In genomic region chr15:69591219-69592006, GRCm38 (mm10) we compare ENCODE assay signal across 16 mouse cellular contexts.
DNase-seq lines count a peak whose midpoint lies in the region; ATAC-seq lines count a peak whose summit lies in the region.
"Had no signal": no experiment of that assay in that cellular context is flagged by ENCODE, and none has a peak within 500 bp of the region (broad histone marks: within the 10 kb centered on the region; RNA-seq: fewer than 3 reads in every experiment).

No protein-coding gene starts in this region.

- H3K4me2 ChIP-seq in limb, embryonic 12.5 days = no peak overlapping the region
- H3K4me2 ChIP-seq in forebrain, embryonic 14.5 days (ENCODE audit: low read length) = no peak overlapping the region

- no peaks in the 10 kb centered on the region for H3K27me3 ChIP-seq in limb, embryonic 12.5 days
- H3K27me3 ChIP-seq in limb, embryonic 10.5 days (ENCODE audit: low read depth, poor library complexity, severe bottlenecking) = no peaks in the 10 kb centered on the region
- H3K27me3 ChIP-seq in forebrain, embryonic 14.5 days (replicated peaks; ENCODE audit: control insufficient read depth, insufficient read depth, low read length) = no peaks in the 10 kb centered on the region

- DNase-seq in limb, embryonic 10.5 days (ENCODE audit: low spot score) = no peak
- DNase-seq in forebrain, embryonic 14.5 days (ENCODE audit: low spot score) = peak; percentile 64
- peak; percentile 18 for DNase-seq in mesoderm, embryonic 11.5 days (ENCODE audit: low read depth, low spot score)
- no peak for DNase-seq in layer of hippocampus, adult 9-10 months (ENCODE audit: low spot score)
- no peak for DNase-seq in adrenal gland, adult 18-20 months (ENCODE audit: low spot score in 2 of 2)
- no peak for DNase-seq in ovary, postnatal 10 days (ENCODE audit: low spot score)
- no peak for DNase-seq in right cerebral cortex, postnatal 25 days
- DNase-seq: adrenal gland, postnatal 36 days; heart, adult 18-20 months; heart, postnatal 10 days; kidney, adult 2 months; layer of hippocampus, adult 9-11 months; left cerebral cortex, postnatal 4 days; lung, postnatal 4 days had no signal

- no peaks in the 10 kb centered on the region for H3K36me3 ChIP-seq in limb, embryonic 12.5 days
- H3K36me3 ChIP-seq in limb, embryonic 10.5 days = no peaks in the 10 kb centered on the region
- no peaks in the 10 kb centered on the region for H3K36me3 ChIP-seq in forebrain, embryonic 14.5 days (ENCODE audit: control insufficient read depth, insufficient read depth, low read length)

- no peaks in the 10 kb centered on the region for H3K9me3 ChIP-seq in limb, embryonic 12.5 days
- no peaks in the 10 kb centered on the region for H3K9me3 ChIP-seq in limb, embryonic 10.5 days (replicated peaks)
- H3K9me3 ChIP-seq in forebrain, embryonic 14.5 days (replicated peaks; ENCODE audit: control insufficient read depth, low read length) = no peaks in the 10 kb centered on the region

- H3K27ac ChIP-seq in limb, embryonic 12.5 days = peak overlapping the region; percentile 54
- no peak overlapping the region for H3K27ac ChIP-seq in limb, embryonic 10.5 days
- no peak overlapping the region for H3K27ac ChIP-seq in forebrain, embryonic 14.5 days (ENCODE audit: low read depth, low read length)

- H3K4me1 ChIP-seq in limb, embryonic 12.5 days (replicated peaks) = peaks cover 3% of the 10 kb centered on the region
- H3K4me1 ChIP-seq in limb, embryonic 10.5 days = no peaks in the 10 kb centered on the region
- H3K4me1 ChIP-seq in forebrain, embryonic 14.5 days (ENCODE audit: control insufficient read depth, insufficient read depth, low read length) = no peaks in the 10 kb centered on the region

- 46% methylated on average over 4 of the region's 4 CpGs for WGBS in limb, embryonic 12.5 days
- WGBS in limb, embryonic 10.5 days = 77% methylated on average over 4 of the region's 4 CpGs
- under 1% methylated on average over 4 of the region's 4 CpGs for WGBS in forebrain, embryonic 14.5 days

- H3K9ac ChIP-seq in limb, embryonic 12.5 days (replicated peaks) = no peak overlapping the region
- H3K9ac ChIP-seq in forebrain, embryonic 14.5 days (ENCODE audit: low read length) = no peak overlapping the region

- ATAC-seq in limb, embryonic 12.5 days (ENCODE audit: insufficient number of reproducible peaks, insufficient read depth, low FRiP score, low TSS enrichment, low read depth) = no peak
- ATAC-seq in forebrain, embryonic 14.5 days = peak; percentile 87

- no peak overlapping the region for H3K4me3 ChIP-seq in limb, embryonic 12.5 days (replicated peaks)
- H3K4me3 ChIP-seq in limb, embryonic 10.5 days = no peak overlapping the region
- no peak overlapping the region for H3K4me3 ChIP-seq in forebrain, embryonic 14.5 days (ENCODE audit: low read depth, low read length)
- H3K4me3 ChIP-seq: myocyte had no signal

Comparison
In these comparisons a context has a peak if more than half of its experiments do, and no peak if none do; other contexts are left out.
1. DNase-seq: peak in forebrain, embryonic 14.5 days (single experiment) and mesoderm, embryonic 11.5 days (single experiment); none in limb, embryonic 10.5 days (single experiment), layer of hippocampus, adult 9-10 months (single experiment), adrenal gland, adult 18-20 months (0 of 2), ovary, postnatal 10 days (single experiment) and right cerebral cortex, postnatal 25 days (single experiment).